Mouse (Mus musculus) C2C12 (cell line): ENCODE measurements around the gene Rnf220. TPM values are rescaled to one million over a fixed set of nuclear protein-coding genes. Genes with fewer than 3 reads are reported as not detected.

Source experiments
- H3K27me3 ChIP-seq: one replicate; pipeline ENCODE4 v1.6.1; 2011; ENCODE audit not compliant: control insufficient read depth, insufficient read depth, insufficient read length
- H3K36me3 ChIP-seq: one replicate; pipeline ENCODE4 v1.6.1; 2011; ENCODE audit not compliant: control insufficient read depth, insufficient read depth
- H3K4me3 ChIP-seq: one replicate; pipeline ENCODE4 v1.5.1; 2011; ENCODE audit warnings: mild to moderate bottlenecking, control low read depth; ENCODE audit not compliant: poor library complexity, insufficient read depth, severe bottlenecking
- H3K79me2 ChIP-seq: one replicate; pipeline ENCODE4 v1.6.1; 2011; ENCODE audit not compliant: control insufficient read depth, insufficient read depth
- H3K79me3 ChIP-seq: one replicate; pipeline ENCODE4 v1.6.1; 2011; ENCODE audit warnings: low read depth, control low read depth
- H3ac ChIP-seq: one replicate; pipeline ENCODE3; 2011; ENCODE audit warnings: low read depth; ENCODE audit not compliant: control insufficient read depth, insufficient read length
- CEBPB ChIP-seq: IDR thresholded peaks from one replicate; pipeline ENCODE4 v1.6.1; 2011; ENCODE audit warnings: low read depth, mild to moderate bottlenecking, control low read depth, moderate library complexity
- CTCF ChIP-seq: IDR thresholded peaks from one replicate; pipeline ENCODE4 v1.5.1; 2011; ENCODE audit not compliant: control insufficient read depth, insufficient read depth, insufficient read length
- FOSL1 ChIP-seq: IDR thresholded peaks from one replicate; pipeline ENCODE4 v1.8.0; 2011; ENCODE audit warnings: mild to moderate bottlenecking, low read length; ENCODE audit not compliant: poor library complexity, insufficient read depth, severe bottlenecking
- MAX ChIP-seq: IDR thresholded peaks from one replicate; pipeline ENCODE4 v1.6.1; 2011; ENCODE audit warnings: mild to moderate bottlenecking, control low read depth
- MYOD1 ChIP-seq: IDR thresholded peaks from one replicate; pipeline ENCODE4 v1.6.1; 2011; ENCODE audit warnings: low read depth; ENCODE audit not compliant: control insufficient read depth, insufficient read length
- MYOG ChIP-seq: IDR thresholded peaks from one replicate; pipeline ENCODE4 v1.6.1; 2011; ENCODE audit not compliant: control insufficient read depth, insufficient read length; ENCODE audit errors: extremely low read depth
- USF1 ChIP-seq: IDR thresholded peaks from one replicate; pipeline ENCODE4 v1.6.1; 2011; ENCODE audit warnings: low read depth, mild to moderate bottlenecking, control low read depth, moderate library complexity
- polyA plus RNA-seq: library from polyadenylated mRNA; unstranded; fragments of >200 nt; fragmentation: generic; extraction: Trizol; gene quantifications from one replicate; pipeline ENCODE4 v1.2.1, GENCODE M21; 2012; ENCODE audit warnings: missing spikeins

Gene Rnf220
- polyA plus RNA-seq, 1 experiment, result 61.2 TPM

- H3ac ChIP-seq, result no peak overlapping the region
- H3K4me3 ChIP-seq, result no peak overlapping the region
- H3K36me3 ChIP-seq, result no peaks in the 10 kb centered on the region
- no peaks in the 10 kb centered on the region for H3K79me2 ChIP-seq
- TF ChIP-seq MYOG (no peak), USF1 (no peak), MYOD1 (no peak), CEBPB (no peak), CTCF (no peak), MAX (no peak), FOSL1 (no peak)
- peaks cover 31% of the 10 kb centered on the region for H3K27me3 ChIP-seq
- no peaks in the 10 kb centered on the region for H3K79me3 ChIP-seq
Observed at GRCm38 (mm10) chr4:117405999-117406398, 90.9 kb downstream of the Rnf220 start.

- Histone ChIP-seq H3K4me3 (no peak overlapping the region), H3ac (no peak overlapping the region), H3K79me3 (no peaks in the 10 kb centered on the region), H3K27me3 (peaks cover 36% of the 10 kb centered on the region), H3K79me2 (no peaks in the 10 kb centered on the region), H3K36me3 (no peaks in the 10 kb centered on the region)
- TF ChIP-seq USF1 (no peak), FOSL1 (no peak), CEBPB (no peak), MYOD1 (no peak), CTCF (no peak), MAX (no peak), MYOG (no peak)
Observed at GRCm38 (mm10) chr4:117405211-117405610, 91.6 kb downstream of the Rnf220 start.

GRCm38 (mm10) chr4:117403411-117403810, 93.4 kb downstream of the Rnf220 start:
- Histone ChIP-seq H3K79me2 (no peaks in the 10 kb centered on the region), H3K27me3 (peaks cover 32% of the 10 kb centered on the region), H3K4me3 (no peak overlapping the region), H3K36me3 (no peaks in the 10 kb centered on the region), H3ac (no peak overlapping the region), H3K79me3 (no peaks in the 10 kb centered on the region)
- TF ChIP-seq CTCF (no peak), MAX (no peak), MYOD1 (no peak), CEBPB (no peak), FOSL1 (no peak), MYOG (no peak), USF1 (no peak)

GRCm38 (mm10) chr4:117397128-117397527, 99.7 kb downstream of the Rnf220 start:
- H3K4me3 ChIP-seq, result no peak overlapping the region
- H3K27me3 ChIP-seq, result peaks cover 54% of the 10 kb centered on the region
- no peaks in the 10 kb centered on the region for H3K36me3 ChIP-seq
- no peak overlapping the region for H3ac ChIP-seq
- H3K79me2 ChIP-seq, result no peaks in the 10 kb centered on the region
- no peaks in the 10 kb centered on the region for H3K79me3 ChIP-seq
- TF ChIP-seq USF1 (no peak), FOSL1 (no peak), MYOD1 (no peak), CEBPB (no peak), MAX (no peak)

GRCm38 (mm10) chr4:117393027-117393426, 103.8 kb downstream of the Rnf220 start:
- no peaks in the 10 kb centered on the region for H3K79me2 ChIP-seq
- peaks cover 54% of the 10 kb centered on the region for H3K27me3 ChIP-seq
- no peak overlapping the region for H3ac ChIP-seq
- H3K4me3 ChIP-seq, result no peak overlapping the region
- H3K36me3 ChIP-seq, result no peaks in the 10 kb centered on the region
- H3K79me3 ChIP-seq, result no peaks in the 10 kb centered on the region
- TF ChIP-seq CEBPB, result no peak
- TF ChIP-seq USF1, result no peak
- no peak for TF ChIP-seq MYOG
- TF ChIP-seq MAX, result no peak
- no peak for TF ChIP-seq MYOD1
- no peak for TF ChIP-seq CTCF
- TF ChIP-seq FOSL1, result no peak

GRCm38 (mm10) chr4:117392391-117392790, 104.5 kb downstream of the Rnf220 start:
- peaks cover 48% of the 10 kb centered on the region for H3K27me3 ChIP-seq
- TF ChIP-seq MYOD1 (no peak), MYOG (no peak), CEBPB (no peak), MAX (no peak), USF1 (no peak), FOSL1 (no peak), CTCF (no peak)
- no peak overlapping the region for H3ac ChIP-seq
- H3K79me3 ChIP-seq, result no peaks in the 10 kb centered on the region
- H3K4me3 ChIP-seq, result no peak overlapping the region
- H3K79me2 ChIP-seq, result no peaks in the 10 kb centered on the region
- H3K36me3 ChIP-seq, result no peaks in the 10 kb centered on the region
